Mouse (Mus musculus) liver, postnatal 0 days (tissue): ENCODE results near the gene Lingo2.

Experiments
- CTCF ChIP-seq: sonication (generic); IDR thresholded peaks from 2 replicates; pipeline ENCODE4 v1.5.1; 2016; ENCODE audit warnings: antibody characterized with exemption, low read depth
- EP300 ChIP-seq: IDR thresholded peaks from 2 replicates; pipeline ENCODE4 v1.6.1; 2016; ENCODE audit warnings: antibody characterized with exemption, low read depth, mild to moderate bottlenecking

DNA sequence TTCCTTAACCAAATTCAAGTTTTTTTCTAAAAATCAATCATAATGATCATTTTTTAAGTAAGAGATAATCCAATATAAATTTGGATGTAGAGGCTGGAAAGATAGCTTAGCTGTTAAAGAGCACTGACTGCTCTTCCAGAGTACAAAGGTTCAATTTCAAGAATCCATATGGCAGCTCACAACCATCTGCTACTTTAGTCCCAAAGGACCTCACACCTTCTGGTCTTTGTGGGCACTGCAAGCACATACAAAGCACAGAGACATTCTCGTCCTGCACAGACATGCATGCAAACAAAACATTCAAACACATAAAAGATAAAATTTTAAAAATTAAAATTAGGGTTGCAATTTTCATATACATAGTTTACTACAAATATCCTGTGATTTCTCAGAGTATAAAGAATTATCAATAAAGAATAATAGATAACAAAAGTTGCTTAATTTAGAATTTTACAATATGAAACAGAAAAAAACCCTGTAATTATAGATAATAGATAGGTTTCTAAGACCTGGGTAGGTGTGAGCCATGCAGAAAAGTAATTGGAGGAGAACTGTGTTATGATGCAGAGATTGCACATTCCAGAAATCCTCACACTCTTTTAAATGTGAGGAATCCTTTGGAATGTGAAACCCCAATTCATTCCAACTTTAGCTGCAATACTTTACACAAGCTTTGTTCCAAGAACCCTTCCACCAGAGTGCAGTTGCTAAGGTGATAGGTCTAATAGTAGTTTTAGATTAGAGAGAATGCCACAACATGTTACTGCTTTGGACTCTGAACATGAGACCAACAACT, 1053.6 kb downstream of the Lingo2 start:
- TF ChIP-seq CTCF (no peak), EP300 (no peak)
